Mouse (Mus musculus) erythroblast, embryonic 14.5 days (primary cell): Measurements from ENCODE around the gene Nt5dc2.

Experiments
- GATA1 ChIP-seq: IDR thresholded peaks from 2 replicates; pipeline ENCODE4 v1.6.1; 2012; ENCODE audit warnings: low read length, inconsistent platforms, mixed read lengths
- TAL1 ChIP-seq: IDR thresholded peaks from 3 replicates; pipeline ENCODE4 v1.6.1; 2012; ENCODE audit warnings: low read length, inconsistent platforms, mixed read lengths

GRCm38 (mm10) chr14:31132491-31132975 is 1.7 kb downstream of the Nt5dc2 start:
- TF ChIP-seq TAL1 (no peak), GATA1 (no peak)
